Mouse (Mus musculus) embryonic facial prominence, embryonic 11.5 days (tissue): ENCODE results near the gene Sema4d. TPM values are rescaled to one million over a fixed set of nuclear protein-coding genes. Genes with fewer than 3 reads are reported as not detected.

Experiments used
- ATAC-seq: fragments of 200-750 bp; cut with Nextera tagmentation; replicated peaks from 2 replicates; pipeline ENCODE4 v1.8.0; 2017; ENCODE audit warnings: low read depth; ENCODE audit not compliant: insufficient number of reproducible peaks, low FRiP score, low TSS enrichment
- DNase-seq: peaks from one replicate; pipeline ENCODE4 v3.0.0-alpha.2; 2015; ENCODE audit warnings: low spot score
- H3K27ac ChIP-seq: fragments of 300-500 bp; sonication (generic); replicated peaks from 2 replicates; pipeline ENCODE4 v1.5.1; 2014; ENCODE audit warnings: mild to moderate bottlenecking, low read depth, low read length, control low read depth
- H3K27me3 ChIP-seq: fragments of 300-500 bp; sonication (generic); 2 replicates; pipeline ENCODE4 v1.6.1; 2014; ENCODE audit warnings: mild to moderate bottlenecking, low read length, moderate library complexity, mixed read lengths; ENCODE audit not compliant: control insufficient read depth, insufficient read depth
- H3K36me3 ChIP-seq: fragments of 300-500 bp; sonication (generic); replicated peaks from 2 replicates; pipeline ENCODE4 v1.6.1; 2014; ENCODE audit warnings: low read depth, mild to moderate bottlenecking, low read length, moderate library complexity, mixed read lengths; ENCODE audit not compliant: control insufficient read depth, insufficient read depth
- H3K4me1 ChIP-seq: fragments of 300-500 bp; sonication (generic); 2 replicates; pipeline ENCODE4 v1.6.1; 2014; ENCODE audit warnings: low read length, mixed read lengths; ENCODE audit not compliant: control insufficient read depth, insufficient read depth
- H3K4me2 ChIP-seq: fragments of 300-500 bp; sonication (generic); 2 replicates; pipeline ENCODE4 v1.6.1; 2014; ENCODE audit warnings: low read depth, mild to moderate bottlenecking, control low read depth, low read length, moderate library complexity
- H3K4me3 ChIP-seq: fragments of 300-500 bp; sonication (generic); 2 replicates; pipeline ENCODE4 v1.5.1; 2014; ENCODE audit warnings: low read depth, low read length, control low read depth
- H3K9ac ChIP-seq: fragments of 300-500 bp; sonication (generic); replicated peaks from 2 replicates; pipeline ENCODE4 v1.6.1; 2014; ENCODE audit warnings: mild to moderate bottlenecking, control low read depth, low read length
- H3K9me3 ChIP-seq: fragments of 300-500 bp; sonication (generic); replicated peaks from 2 replicates; pipeline ENCODE4 v1.6.1; 2016; ENCODE audit warnings: mild to moderate bottlenecking, low read length, inconsistent platforms, mixed read lengths; ENCODE audit not compliant: control insufficient read depth
- WGBS: fragments of 180-500 bp; shearing (Covaris S2); extraction: QIAGEN DNeasy Blood & Tissue Kit; methylation state at CpG from one replicate; pipeline ENCODE4 v1.1.7; 2014; 5-methylcytosine and 5-hydroxymethylcytosine counted together
- polyA plus RNA-seq: library from polyadenylated mRNA; unstranded; fragments of >200 nt; fragmentation: Nextera tagmentation; extraction: Ambion mirVana; gene quantifications from 2 replicates; pipeline ENCODE4 v1.2.1, GENCODE M21; 2014

Sema4d gene
- polyA plus RNA-seq, 1 experiment from 2014 or later = 5.4 TPM

DNA sequence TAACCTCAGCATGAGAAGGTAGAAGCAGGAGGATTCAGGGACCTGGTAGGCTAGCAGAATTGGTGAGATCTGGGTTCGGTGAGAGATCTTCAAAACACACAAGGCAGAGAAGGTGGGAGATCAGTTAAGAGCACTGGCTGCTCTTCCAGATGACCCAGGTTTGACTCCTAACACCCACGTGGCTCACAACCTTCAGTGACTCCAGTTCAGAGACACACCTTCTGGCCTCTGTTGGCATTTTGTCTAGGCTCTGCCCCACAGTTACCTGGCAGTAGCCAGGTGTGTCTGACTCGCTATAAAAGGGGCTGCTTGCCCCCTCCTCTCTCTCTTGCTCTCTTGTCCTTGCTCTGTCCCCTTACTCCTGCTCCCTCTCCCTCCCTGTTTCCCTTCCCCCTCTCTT, 28.4 kb upstream of the Sema4d start:
- 67% methylated on average over 3 of the region's 3 CpGs for WGBS
- Histone ChIP-seq H3K36me3 (no peaks in the 10 kb centered on the region), H3K27me3 (no peaks in the 10 kb centered on the region), H3K9me3 (no peaks in the 10 kb centered on the region), H3K9ac (no peak overlapping the region), H3K4me3 (no peak overlapping the region), H3K27ac (no peak overlapping the region), H3K4me2 (no peak overlapping the region), H3K4me1 (peaks cover 3% of the 10 kb centered on the region)
- ATAC-seq (no peak), DNase-seq (no peak)

DNA sequence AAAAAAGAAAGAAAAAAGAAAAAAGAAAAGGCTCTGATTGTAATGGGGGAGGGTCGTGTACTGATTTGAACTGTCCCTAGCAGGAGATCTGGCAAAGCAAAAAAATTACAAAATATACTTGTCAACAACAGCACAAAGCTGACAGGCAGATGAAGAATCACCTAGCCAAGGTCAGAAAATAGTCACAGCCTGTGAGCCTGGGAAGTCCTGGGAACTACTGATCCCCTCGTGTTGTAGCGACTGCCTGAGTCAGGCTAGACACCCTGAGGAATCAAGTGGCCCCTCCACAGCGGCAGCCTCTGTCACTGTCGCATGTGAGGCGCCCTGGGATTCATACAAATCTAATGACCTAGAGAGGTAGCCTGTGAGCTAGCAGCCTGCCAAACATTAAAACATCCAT, 25.8 kb upstream of the Sema4d start:
- Histone ChIP-seq H3K4me3 (no peak overlapping the region), H3K36me3 (no peaks in the 10 kb centered on the region), H3K4me2 (no peak overlapping the region), H3K27me3 (no peaks in the 10 kb centered on the region), H3K4me1 (peaks cover 2% of the 10 kb centered on the region), H3K9me3 (no peaks in the 10 kb centered on the region), H3K27ac (no peak overlapping the region), H3K9ac (no peak overlapping the region)
- 75% methylated on average over 6 of the region's 6 CpGs for WGBS
- no peak for DNase-seq
- ATAC-seq = no peak

DNA sequence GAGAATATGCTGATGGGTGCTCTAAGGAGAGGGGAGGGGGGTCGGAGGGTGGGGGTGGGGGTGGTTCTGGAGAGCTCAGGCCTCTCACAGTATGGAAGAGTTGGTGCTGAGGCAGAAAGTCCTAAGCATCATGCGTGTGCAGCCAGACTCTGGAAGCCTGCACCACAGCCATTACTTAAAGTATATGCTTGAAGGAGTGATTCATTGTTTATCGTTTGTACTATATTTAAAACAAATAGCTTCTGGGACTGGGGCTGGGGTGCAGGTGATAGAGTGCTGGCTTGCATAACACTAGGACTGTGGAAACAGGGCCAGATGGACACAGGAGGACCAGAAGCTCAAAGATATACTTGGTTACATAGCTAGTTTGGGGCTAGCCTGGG, 25.4 kb upstream of the Sema4d start:
- DNase-seq = no peak
- Histone ChIP-seq H3K9me3 (no peaks in the 10 kb centered on the region), H3K27ac (no peak overlapping the region), H3K9ac (no peak overlapping the region), H3K4me3 (no peak overlapping the region), H3K4me2 (no peak overlapping the region), H3K36me3 (no peaks in the 10 kb centered on the region), H3K27me3 (no peaks in the 10 kb centered on the region), H3K4me1 (no peaks in the 10 kb centered on the region)
- WGBS = 63% methylated on average over 3 of the region's 3 CpGs
- ATAC-seq = no peak

DNA sequence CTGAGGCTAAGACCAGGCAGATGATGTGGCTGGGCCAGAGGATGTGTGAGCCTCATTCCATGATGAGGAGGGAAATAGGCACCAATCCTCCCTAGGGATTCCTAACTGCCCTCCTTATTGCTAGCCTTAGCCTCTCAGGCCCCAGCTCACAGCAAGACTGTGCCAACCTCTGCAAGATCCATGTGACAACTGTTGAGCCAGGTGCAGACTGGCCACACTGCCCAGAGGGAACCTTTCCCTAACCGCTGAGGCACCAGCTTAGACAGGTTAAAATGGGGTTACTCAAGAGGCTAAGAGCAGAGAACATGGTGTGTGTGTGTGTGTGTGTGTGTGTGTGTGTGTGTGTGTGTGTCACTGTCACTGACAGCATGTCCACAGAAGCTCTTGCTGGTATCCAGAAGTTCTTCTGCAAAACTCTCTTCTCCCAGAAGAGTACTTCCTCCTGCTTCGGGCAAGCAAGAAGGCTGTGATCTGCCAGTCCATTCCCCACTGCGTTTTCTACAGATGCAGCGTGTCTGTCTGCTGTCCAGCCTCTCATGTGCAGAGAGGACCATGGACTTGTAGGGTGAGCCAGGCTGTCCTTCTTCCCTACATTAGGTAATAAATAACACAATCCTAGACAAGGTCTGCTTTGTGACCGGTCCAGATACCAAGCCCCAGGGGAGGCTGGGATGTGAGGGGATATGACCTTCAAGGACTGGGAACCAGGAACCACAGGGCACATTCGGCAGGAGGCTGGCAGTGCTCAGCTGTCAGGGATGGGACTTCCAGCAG, 24.8 kb upstream of the Sema4d start:
- DNase-seq (no peak), ATAC-seq (no peak)
- Histone ChIP-seq H3K4me2 (no peak overlapping the region), H3K9me3 (no peaks in the 10 kb centered on the region), H3K4me1 (no peaks in the 10 kb centered on the region), H3K27ac (no peak overlapping the region), H3K4me3 (no peak overlapping the region), H3K36me3 (no peaks in the 10 kb centered on the region), H3K27me3 (no peaks in the 10 kb centered on the region), H3K9ac (no peak overlapping the region)
- 70% methylated on average over 6 of the region's 6 CpGs for WGBS

DNA sequence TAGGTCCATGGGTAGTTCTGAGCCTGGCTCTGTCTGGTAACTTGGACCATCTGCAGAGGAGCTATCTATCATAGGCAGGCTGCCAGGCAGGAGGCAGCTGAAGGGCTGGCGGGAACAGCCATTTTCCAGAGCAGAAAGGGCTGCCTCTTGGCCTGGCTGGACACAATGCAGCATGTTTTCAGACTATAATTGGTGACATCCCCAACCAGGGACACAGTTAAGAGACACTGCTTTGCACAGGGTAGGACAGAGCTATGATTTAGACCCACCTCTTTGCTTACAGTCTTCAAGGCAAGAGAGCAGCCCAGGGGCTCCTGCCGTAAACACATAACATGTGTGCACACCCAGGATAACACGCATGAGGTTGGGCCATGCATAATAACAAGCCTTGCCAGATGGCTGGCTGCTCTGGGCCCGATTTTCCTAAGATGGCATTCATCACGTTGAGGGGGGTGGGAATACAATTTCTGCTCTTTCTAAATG, 23.1 kb upstream of the Sema4d start:
- WGBS = 78% methylated on average over 5 of the region's 5 CpGs
- H3K9me3 ChIP-seq = no peaks in the 10 kb centered on the region
- H3K27ac ChIP-seq = no peak overlapping the region
- DNase-seq (no peak), ATAC-seq (no peak)
- H3K4me1 ChIP-seq = no peaks in the 10 kb centered on the region
- no peak overlapping the region for H3K4me2 ChIP-seq
- H3K9ac ChIP-seq = no peak overlapping the region
- no peak overlapping the region for H3K4me3 ChIP-seq
- no peaks in the 10 kb centered on the region for H3K27me3 ChIP-seq
- no peaks in the 10 kb centered on the region for H3K36me3 ChIP-seq

DNA sequence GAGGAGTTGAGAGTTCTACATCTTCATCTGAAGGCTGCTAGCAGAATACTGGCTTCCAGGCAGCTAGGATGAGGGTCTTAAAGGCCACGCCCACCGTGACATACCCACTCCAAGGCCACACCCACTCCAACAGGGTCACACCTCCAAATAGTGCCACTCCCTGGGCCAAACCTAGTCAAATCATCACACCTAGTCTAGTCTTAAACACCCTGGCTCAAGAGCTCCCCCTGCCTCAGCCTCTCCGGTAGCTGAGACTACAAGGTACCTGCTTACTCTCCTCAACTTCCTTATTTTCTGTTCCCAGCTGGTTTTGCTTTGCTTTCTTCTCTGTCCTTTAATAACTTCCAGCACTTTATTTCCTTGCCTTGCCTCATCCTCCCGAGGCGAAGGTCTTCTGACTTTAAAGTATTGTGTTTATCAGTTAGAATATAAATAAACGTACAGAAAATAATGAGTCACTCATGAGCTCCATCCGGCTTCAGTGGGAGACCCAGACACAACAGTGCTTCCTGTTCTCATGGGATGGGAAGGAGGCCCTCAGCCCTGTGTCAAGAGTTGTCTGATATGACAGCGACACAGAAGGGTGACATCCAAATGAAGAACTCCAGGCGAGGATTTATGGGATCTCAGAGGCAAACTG, 22.4 kb upstream of the Sema4d start:
- Histone ChIP-seq H3K27me3 (no peaks in the 10 kb centered on the region), H3K36me3 (no peaks in the 10 kb centered on the region), H3K9me3 (no peaks in the 10 kb centered on the region), H3K27ac (no peak overlapping the region), H3K4me2 (no peak overlapping the region), H3K4me1 (no peaks in the 10 kb centered on the region), H3K9ac (no peak overlapping the region), H3K4me3 (no peak overlapping the region)
- ATAC-seq (no peak), DNase-seq (no peak)
- 73% methylated on average over 9 of the region's 9 CpGs for WGBS

DNA sequence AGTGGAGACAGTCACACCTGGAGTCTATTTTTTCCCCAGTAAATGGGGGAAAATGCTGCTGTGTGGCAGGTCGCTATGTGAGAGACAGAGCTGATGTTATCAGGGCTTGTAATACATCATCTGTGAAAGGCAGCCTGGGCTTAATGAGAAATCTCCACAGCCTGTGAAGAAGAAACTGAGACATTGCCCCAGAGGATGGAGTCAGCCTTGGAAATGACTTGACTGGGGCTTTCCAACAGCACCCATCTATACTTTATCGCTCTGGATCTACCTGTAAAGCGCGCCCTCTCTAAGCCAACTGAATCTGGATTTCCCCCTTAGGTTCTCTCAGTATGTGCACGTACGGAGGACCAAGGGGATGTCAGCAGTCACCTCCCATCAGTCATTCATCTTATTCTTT, 21.1 kb upstream of the Sema4d start:
- ATAC-seq (no peak), DNase-seq (no peak)
- Histone ChIP-seq H3K9ac (no peak overlapping the region), H3K27ac (no peak overlapping the region), H3K4me2 (no peak overlapping the region), H3K9me3 (no peaks in the 10 kb centered on the region), H3K27me3 (no peaks in the 10 kb centered on the region), H3K4me3 (no peak overlapping the region), H3K4me1 (no peaks in the 10 kb centered on the region), H3K36me3 (no peaks in the 10 kb centered on the region)
- WGBS = 85% methylated on average over 6 of the region's 6 CpGs
